Mouse (Mus musculus): ENCODE measurements at regions not wholly inside any gene's neighbourhood (a gene's known extent, or its start where the extent isn't known, plus 50 kb on each side); places are given as distances from the start of the nearest gene placed in this dataset.
A peak's percentile ranks its signal among the peaks of the same experiment; 100 is the strongest.

DNA sequence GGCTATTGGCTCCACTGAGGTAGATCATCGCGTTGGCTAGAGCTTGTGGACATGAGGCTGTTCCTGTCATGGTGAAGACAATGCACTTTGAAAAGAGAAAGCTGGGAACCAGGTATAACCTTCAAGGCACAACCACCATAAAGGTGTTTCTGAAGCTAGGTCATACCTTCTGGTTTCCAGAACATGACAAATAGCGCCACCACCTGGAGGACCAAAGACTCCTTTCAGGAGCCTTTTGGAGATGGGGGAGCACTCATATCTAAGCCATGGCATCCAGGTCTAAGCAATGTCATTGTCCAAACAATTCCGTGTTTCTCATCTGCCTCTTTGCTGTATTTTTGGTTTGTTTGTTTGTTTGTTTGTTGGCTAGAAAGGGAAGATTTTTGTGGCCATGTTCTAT, 113.7 kb upstream of the Lsm14a start:
- DNase-seq (ENCODE audit: low spot score in 2 of 2): no peak

DNA sequence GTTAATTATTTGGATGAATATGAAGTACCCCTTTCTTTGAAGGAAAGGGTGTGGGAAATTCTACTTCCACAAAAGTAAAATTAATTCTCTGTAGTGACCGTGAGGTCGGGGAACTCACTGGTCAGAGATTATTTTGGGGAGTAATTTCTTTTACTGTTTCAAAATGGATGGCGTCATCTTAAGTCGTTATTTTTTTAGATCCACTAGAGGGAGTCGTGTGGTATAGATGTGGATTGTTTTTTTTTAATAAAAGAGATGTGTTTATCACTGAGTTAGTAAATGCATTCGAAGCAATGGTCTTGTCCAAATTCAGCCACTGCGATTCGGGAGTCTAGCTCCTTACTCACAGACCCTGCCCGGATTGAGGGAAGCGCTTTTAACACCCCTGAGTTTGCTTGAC, 100.8 kb upstream of the Lsm14a start:
- no peak for DNase-seq (ENCODE audit: low spot score in 2 of 2)

DNA sequence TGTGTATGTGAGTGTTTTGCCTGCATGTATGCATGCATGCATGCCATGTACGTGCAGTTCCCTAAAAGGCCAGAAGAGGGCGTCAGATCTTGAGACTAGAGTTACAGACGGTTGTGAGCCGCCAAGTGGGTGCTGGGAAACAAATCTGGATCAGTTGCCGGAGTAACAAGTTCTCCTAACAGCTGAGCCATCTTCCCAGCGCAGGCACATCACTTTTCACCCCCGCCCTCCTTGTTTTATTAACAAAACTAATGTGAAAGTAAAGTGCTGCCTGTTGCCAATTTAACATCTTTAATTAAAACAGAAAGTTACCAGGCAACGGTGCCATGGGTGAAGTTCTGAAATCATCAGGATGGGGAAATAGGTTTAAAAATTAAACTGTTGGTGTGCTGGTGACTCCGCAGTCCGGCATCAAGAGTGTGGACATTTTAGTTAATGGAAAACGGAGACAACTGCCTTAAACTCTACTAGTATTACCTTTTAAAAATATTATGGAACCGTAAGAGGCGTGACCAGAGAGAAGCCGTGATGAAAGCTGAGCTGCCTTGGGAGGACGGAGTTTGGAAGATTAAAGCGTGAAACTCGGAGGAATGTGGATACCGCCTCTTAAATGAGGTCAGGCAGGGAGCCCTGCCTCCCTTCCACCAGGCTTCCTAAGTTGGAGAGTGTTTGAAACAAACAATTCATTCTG, 91.9 kb upstream of the Lsm14a start:
- no peak for DNase-seq (ENCODE audit: low spot score in 2 of 2)

DNA sequence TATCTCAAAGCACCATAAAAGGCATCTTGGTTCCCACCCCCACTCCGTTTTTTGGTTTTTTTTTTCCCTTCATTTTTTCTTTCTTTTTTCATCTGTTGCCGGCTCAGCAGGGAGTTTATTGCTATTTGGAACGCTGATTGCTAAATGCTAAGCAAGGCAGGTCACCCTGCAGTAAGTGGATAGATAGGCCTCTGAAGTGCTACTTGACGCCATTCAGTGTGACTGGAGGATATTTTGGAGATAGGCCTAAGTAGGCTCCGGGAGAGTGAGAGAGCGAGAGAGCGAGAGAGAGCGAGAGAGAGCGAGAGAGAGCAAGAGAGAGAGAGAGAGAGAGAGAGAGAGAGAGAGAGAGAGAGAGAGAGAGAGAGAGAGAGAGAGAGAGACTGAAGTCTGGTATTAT, 90.3 kb upstream of the Lsm14a start:
- no peak for DNase-seq (ENCODE audit: low spot score in 2 of 2)

DNA sequence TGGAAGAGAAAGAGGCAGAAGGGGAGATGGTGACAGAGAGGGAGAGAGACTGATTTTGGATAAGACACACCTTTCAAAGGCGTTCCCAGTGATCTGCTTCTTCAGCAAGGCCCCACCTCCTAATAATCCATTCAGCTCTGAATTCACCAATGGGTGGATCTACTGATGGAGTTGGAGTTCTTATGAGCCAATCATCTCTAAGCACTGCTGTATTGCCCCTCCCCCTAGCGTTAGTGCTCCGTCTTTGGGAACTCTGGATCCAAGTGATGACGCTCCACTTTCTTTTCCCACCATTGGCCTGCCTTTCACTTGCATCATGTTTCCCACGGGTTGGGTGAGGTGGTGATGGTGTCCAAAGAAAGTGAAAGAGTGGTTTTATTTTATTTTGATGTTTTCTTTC, 87.7 kb upstream of the Lsm14a start:
- DNase-seq (ENCODE audit: low spot score in 2 of 2): no peak

DNA sequence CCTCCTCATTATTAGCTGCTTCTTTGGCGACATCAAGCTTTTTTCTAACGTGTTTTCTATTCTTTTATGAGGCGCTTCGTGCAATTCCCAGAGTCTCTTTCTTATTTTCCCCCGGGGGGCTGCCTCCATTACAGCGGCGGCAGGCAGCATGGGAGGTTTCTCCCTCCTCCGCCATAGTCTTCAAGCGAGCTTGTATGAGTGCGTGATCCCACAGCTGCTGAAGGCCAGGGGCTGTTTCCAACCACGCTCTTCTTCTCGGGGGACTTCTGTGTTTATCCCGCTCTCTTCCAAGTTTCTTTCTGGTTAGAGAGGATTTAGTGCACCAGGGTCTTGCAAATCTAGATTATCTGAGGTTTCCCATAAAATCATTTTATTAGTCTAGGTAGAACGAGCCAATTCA, 77.9 kb upstream of the Lsm14a start:
- DNase-seq (ENCODE audit: low spot score in 2 of 2): no peak

DNA sequence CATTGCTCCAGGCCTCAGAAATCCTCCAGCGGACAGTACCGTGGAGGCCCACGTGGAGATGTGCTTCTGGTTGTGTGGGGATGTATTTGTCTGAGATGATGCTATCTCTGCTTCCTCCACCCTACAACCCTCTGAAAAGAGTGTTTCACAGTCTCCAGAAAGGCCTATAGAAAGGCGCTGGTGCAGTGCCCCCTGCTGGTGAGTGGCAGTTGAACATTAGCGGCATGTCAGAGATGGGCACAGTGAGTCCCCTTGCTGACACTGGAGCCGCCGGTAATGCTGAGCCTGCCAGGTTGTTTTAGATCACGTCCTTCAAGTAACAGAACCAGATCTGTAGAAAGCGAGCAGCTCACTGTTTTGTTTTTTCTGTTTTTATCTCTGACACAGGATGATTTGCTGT, 69.0 kb upstream of the Lsm14a start:
- peak in 1 of 2 experiments; percentile 5 for DNase-seq (ENCODE audit: low spot score in 2 of 2)

DNA sequence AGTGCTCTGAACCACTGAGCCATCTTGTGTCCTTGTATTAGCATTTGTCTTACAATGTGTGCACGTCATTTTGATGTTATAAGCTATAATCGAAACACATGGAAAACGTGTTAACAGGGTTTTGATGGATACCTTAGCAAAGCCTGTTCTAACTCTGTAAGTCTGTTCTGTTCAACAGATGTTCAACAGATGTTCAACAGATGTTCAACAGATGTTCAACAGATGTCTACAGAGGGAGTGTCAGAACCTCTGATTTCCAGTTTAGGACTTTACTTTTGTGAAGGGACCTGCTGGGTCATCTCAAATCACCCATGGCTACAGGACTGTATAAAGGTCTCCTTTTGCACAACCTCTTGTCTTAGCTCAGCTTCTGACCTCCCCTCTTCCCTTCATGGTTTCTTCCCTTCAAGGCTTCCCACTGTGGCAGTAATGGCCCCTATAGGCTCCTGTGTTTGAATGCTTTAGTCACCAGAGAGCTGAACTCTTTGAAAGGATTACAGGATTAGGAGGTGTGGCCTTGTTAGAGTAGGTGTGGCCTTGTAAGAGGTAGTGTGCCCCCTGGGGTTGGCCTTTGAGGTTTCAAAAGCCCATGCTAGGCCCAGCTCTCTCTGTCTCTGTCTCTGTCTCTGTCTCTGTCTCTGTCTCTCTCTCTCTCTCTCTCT, 66.8 kb upstream of the Lsm14a start:
- no peak for DNase-seq (ENCODE audit: low spot score in 2 of 2)

DNA sequence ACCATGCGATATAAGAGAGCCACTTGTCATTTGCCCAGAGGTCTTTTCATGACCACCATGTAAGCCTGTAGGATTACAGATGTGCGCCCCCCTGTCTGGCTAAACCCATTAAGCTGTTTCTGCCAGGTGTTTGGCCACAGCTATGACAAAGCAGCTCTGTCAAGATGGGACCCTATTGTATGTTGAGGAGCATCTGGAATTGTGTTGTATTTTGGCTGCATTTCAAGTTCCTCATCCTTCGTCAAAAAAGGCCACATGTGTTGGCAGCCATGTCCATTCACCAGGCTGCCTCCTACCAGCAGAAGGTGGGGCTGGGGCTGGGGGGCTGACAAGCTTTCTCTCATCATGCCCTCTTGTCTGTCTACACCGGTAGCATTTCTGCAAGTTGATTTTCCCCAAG, 65.7 kb upstream of the Lsm14a start:
- no peak for DNase-seq (ENCODE audit: low spot score in 2 of 2)

DNA sequence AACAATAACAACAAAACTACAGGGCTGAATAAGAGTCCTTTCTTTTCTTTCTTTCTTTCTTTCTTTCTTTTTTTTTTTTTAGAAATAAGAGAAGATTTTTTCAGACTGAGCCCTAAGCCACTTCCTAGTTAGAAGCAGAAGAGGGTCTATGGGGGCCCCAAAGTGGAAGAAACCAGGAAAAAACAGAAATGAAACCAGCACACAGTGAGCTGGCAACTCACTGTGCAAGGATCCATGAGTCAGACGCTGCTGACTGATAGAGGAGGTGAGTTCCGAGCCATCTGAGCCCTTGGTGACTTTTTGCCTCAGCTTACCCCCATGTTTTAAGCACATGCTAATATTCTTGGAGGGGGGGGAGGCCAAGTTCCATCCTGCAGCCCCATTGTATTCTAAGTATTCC, 55.2 kb upstream of the Lsm14a start:
- no peak for DNase-seq (ENCODE audit: low spot score in 2 of 2)

DNA sequence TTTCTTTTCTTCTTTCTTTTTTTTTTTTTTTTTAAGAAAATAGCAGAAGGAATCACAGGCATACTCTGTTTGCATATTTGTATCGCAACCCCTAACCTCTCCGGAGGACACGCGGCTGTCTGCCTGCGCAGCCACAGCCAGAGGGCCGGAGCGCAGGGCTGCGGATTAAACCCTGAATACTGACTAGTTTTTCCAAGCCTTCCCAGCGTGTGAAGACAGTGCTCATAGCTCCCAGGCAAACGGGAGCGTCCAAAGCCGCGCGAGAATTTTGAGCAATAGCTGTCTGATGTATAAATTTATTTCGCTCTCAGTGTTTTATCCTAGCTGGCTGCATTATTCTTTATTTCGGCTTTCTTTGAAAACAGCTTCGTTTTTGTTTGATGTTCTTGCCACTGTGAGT, 51.1 kb upstream of the Lsm14a start:
- peak in 1 of 2 experiments; percentile 4 for DNase-seq (ENCODE audit: low spot score in 2 of 2)
